Mouse (Mus musculus): Measurements from ENCODE around the gene 1700113H08Rik. TPM values are rescaled to one million over a fixed set of nuclear protein-coding genes. Genes with fewer than 3 reads are reported as not detected.

Gene 1700113H08Rik
- polyA plus RNA-seq, 1 experiment from 2014 or later: not detected

- H3K4me2 ChIP-seq (replicated peaks; ENCODE audit: low read depth, low read length): no peak overlapping the region
- 43% methylated on average over 6 of the region's 6 CpGs for WGBS
- no peaks in the 10 kb centered on the region for H3K27me3 ChIP-seq (ENCODE audit: control insufficient read depth, insufficient read depth, low read length)
- H3K36me3 ChIP-seq (ENCODE audit: control insufficient read depth, insufficient read depth, low read length): no peaks in the 10 kb centered on the region
- no peak for ATAC-seq (ENCODE audit: insufficient number of reproducible peaks, insufficient read depth, low FRiP score, low read depth)
- H3K9ac ChIP-seq (replicated peaks; ENCODE audit: low read depth, low read length): no peak overlapping the region
- no peak overlapping the region for H3K27ac ChIP-seq (ENCODE audit: low read length)
- no peaks in the 10 kb centered on the region for H3K4me1 ChIP-seq (ENCODE audit: control insufficient read depth, insufficient read depth, low read length)
- no peak overlapping the region for H3K4me3 ChIP-seq (ENCODE audit: low read depth, low read length)
- H3K9me3 ChIP-seq (ENCODE audit: control insufficient read depth, low read depth, low read length): no peaks in the 10 kb centered on the region
Measured at GRCm38 (mm10) chr10:87046469-87046868, 11.4 kb upstream of the 1700113H08Rik start.

- Histone ChIP-seq H3K36me3 (ENCODE audit: control insufficient read depth, insufficient read depth, low read length) (no peaks in the 10 kb centered on the region), H3K4me2 (replicated peaks; ENCODE audit: low read depth, low read length) (no peak overlapping the region), H3K9me3 (ENCODE audit: control insufficient read depth, low read depth, low read length) (no peaks in the 10 kb centered on the region), H3K4me3 (ENCODE audit: low read depth, low read length) (no peak overlapping the region), H3K4me1 (ENCODE audit: control insufficient read depth, insufficient read depth, low read length) (no peaks in the 10 kb centered on the region), H3K9ac (replicated peaks; ENCODE audit: low read depth, low read length) (no peak overlapping the region), H3K27me3 (ENCODE audit: control insufficient read depth, insufficient read depth, low read length) (no peaks in the 10 kb centered on the region), H3K27ac (ENCODE audit: low read length) (no peak overlapping the region)
- WGBS: 86% methylated on average over 10 of the region's 10 CpGs
- no peak for ATAC-seq (ENCODE audit: insufficient number of reproducible peaks, insufficient read depth, low FRiP score, low read depth)
Measured at GRCm38 (mm10) chr10:87046931-87047468, 10.8 kb upstream of the 1700113H08Rik start.

DNA sequence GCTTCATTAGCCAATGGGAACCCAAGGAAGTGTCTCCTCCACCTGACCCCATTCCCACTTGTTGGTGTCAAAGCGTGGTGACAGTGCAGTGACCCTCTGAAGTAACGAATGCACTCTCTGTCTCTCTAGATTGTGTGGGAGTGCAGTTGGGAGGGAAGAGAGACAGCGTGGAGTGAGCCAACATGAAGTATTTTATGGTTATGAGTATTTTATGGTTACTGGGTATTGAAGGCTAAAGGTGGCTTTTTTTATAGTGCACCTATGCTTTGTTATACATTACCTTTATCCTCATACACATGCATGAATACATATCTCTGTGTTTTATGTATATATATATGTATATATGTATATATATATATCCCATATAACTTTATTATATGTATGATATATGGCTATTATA is 8.7 kb upstream of the 1700113H08Rik start:
- 68% methylated on average over 3 of the region's 3 CpGs for whole genome bisulfite sequencing

GRCm38 (mm10) chr10:87051714-87052113 is 6.1 kb upstream of the 1700113H08Rik start:
- Histone ChIP-seq H3K4me3 (ENCODE audit: low read depth, low read length) (no peak overlapping the region), H3K9me3 (ENCODE audit: control insufficient read depth, low read depth, low read length) (no peaks in the 10 kb centered on the region), H3K27me3 (ENCODE audit: control insufficient read depth, insufficient read depth, low read length) (no peaks in the 10 kb centered on the region), H3K9ac (replicated peaks; ENCODE audit: low read depth, low read length) (no peak overlapping the region), H3K27ac (ENCODE audit: low read length) (no peak overlapping the region), H3K36me3 (ENCODE audit: control insufficient read depth, insufficient read depth, low read length) (no peaks in the 10 kb centered on the region), H3K4me1 (ENCODE audit: control insufficient read depth, insufficient read depth, low read length) (no peaks in the 10 kb centered on the region), H3K4me2 (replicated peaks; ENCODE audit: low read depth, low read length) (no peak overlapping the region)
- 37% methylated on average over 4 of the region's 4 CpGs for WGBS
- ATAC-seq (ENCODE audit: insufficient number of reproducible peaks, insufficient read depth, low FRiP score, low read depth): peak; percentile 79

More for the DNA sequence above, 8.7 kb upstream of the 1700113H08Rik start:
- H3K9ac ChIP-seq (replicated peaks; ENCODE audit: low read depth, low read length): no peak overlapping the region
- H3K27ac ChIP-seq (ENCODE audit: low read length): no peak overlapping the region
- no peak overlapping the region for H3K4me3 ChIP-seq (ENCODE audit: low read depth, low read length)
- no peaks in the 10 kb centered on the region for H3K9me3 ChIP-seq (ENCODE audit: control insufficient read depth, low read depth, low read length)
- H3K27me3 ChIP-seq (ENCODE audit: control insufficient read depth, insufficient read depth, low read length): no peaks in the 10 kb centered on the region
- no peaks in the 10 kb centered on the region for H3K36me3 ChIP-seq (ENCODE audit: control insufficient read depth, insufficient read depth, low read length)
- no peak overlapping the region for H3K4me2 ChIP-seq (replicated peaks; ENCODE audit: low read depth, low read length)
- H3K4me1 ChIP-seq (ENCODE audit: control insufficient read depth, insufficient read depth, low read length): no peaks in the 10 kb centered on the region
- ATAC-seq (ENCODE audit: insufficient number of reproducible peaks, insufficient read depth, low FRiP score, low read depth): no peak

DNA sequence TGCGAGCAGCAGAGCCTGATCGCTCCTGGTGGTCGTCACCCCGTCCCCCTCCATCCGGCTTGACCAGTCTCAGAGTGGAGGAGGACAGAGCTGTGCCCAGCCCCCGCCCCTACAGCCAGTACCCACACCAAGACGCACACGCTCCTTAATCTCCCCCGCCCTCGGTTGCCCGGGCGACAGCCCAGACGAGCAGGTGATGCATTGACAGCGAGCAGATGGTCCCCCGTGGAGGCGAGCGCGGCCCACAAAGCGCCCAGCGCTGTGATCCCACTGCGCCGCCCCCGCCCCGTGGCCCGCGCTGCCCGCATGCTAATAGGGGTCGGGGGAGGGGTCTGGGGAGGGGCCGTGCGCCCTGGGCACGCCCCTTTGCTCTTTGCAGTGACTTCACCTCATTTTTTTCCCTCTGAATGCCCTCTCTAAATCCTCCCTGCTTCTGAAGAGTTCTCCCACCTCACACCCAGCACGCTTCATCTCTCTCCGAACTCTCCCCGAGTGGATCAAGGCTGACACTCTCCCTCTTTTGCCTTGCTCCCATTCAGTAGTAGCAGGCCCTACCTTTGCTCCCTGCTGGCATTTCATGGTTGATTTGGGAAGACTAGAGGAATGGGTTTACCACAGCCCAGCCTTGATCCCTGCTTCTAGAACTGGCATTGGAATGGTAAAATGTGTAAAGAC is 543 bp downstream of the 1700113H08Rik start:
- H3K27ac ChIP-seq (ENCODE audit: low read length): peak overlapping the region; percentile 48; the same call in 1 of the 2 replicates
- 1% methylated on average over 34 of the region's 34 CpGs for WGBS

DNA sequence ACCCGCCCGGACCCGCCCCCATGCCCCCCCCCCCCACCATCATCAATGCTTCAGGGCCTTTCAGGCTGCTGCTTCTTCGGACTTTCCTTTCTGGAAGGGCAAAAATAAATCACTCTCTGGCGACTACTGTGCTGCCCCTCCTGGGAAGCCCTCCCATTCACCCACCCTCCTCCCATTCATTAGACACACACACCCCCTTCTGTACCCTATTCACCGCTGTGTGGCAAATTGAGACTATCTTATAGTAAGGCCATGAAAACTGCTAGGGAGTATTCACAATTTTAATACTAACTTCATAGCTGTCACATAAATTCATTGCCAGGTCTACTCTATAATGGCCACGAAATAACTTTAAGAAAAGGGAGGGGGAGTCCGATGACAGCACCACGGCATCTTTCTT is 1.1 kb downstream of the 1700113H08Rik start:
- Histone ChIP-seq H3K36me3 (ENCODE audit: control insufficient read depth, insufficient read depth, low read length) (no peaks in the 10 kb centered on the region), H3K4me1 (ENCODE audit: control insufficient read depth, insufficient read depth, low read length) (0 out of 2 replicates have a peak, but pooled peaks cover 3% of the 10 kb centered on the region), H3K9ac (replicated peaks; ENCODE audit: low read depth, low read length) (no peak overlapping the region), H3K27ac (ENCODE audit: low read length) (no peak overlapping the region), H3K27me3 (ENCODE audit: control insufficient read depth, insufficient read depth, low read length) (no peaks in the 10 kb centered on the region), H3K4me3 (ENCODE audit: low read depth, low read length) (no peak overlapping the region), H3K4me2 (replicated peaks; ENCODE audit: low read depth, low read length) (peak overlapping the region; percentile 88), H3K9me3 (ENCODE audit: control insufficient read depth, low read depth, low read length) (no peaks in the 10 kb centered on the region)
- 22% methylated on average over 9 of the region's 9 CpGs for WGBS
- 0 out of 2 replicates have a peak, but pooled peaks have one; percentile 42 for ATAC-seq (ENCODE audit: insufficient number of reproducible peaks, insufficient read depth, low FRiP score, low read depth)

More for the DNA sequence above, 543 bp downstream of the 1700113H08Rik start:
- Histone ChIP-seq H3K4me3 (ENCODE audit: low read depth, low read length) (peak overlapping the region; percentile 42), H3K9ac (replicated peaks; ENCODE audit: low read depth, low read length) (0 out of 2 replicates have a peak overlapping the region, but pooled peaks have one; percentile 21), H3K36me3 (ENCODE audit: control insufficient read depth, insufficient read depth, low read length) (no peaks in the 10 kb centered on the region), H3K9me3 (ENCODE audit: control insufficient read depth, low read depth, low read length) (no peaks in the 10 kb centered on the region), H3K4me2 (replicated peaks; ENCODE audit: low read depth, low read length) (peak overlapping the region; percentile 88), H3K27me3 (ENCODE audit: control insufficient read depth, insufficient read depth, low read length) (no peaks in the 10 kb centered on the region), H3K4me1 (ENCODE audit: control insufficient read depth, insufficient read depth, low read length) (0 out of 2 replicates have a peak, but pooled peaks cover 3% of the 10 kb centered on the region)
- ATAC-seq (ENCODE audit: insufficient number of reproducible peaks, insufficient read depth, low FRiP score, low read depth): peak; percentile 85

GRCm38 (mm10) chr10:87059447-87059846 is 1.6 kb downstream of the 1700113H08Rik start:
- WGBS: 80% methylated on average over 6 of the region's 6 CpGs
- no peak overlapping the region for H3K9ac ChIP-seq (replicated peaks; ENCODE audit: low read depth, low read length)
- H3K9me3 ChIP-seq (ENCODE audit: control insufficient read depth, low read depth, low read length): no peaks in the 10 kb centered on the region
- H3K4me3 ChIP-seq (ENCODE audit: low read depth, low read length): no peak overlapping the region
- H3K27me3 ChIP-seq (ENCODE audit: control insufficient read depth, insufficient read depth, low read length): no peaks in the 10 kb centered on the region
- no peak for ATAC-seq (ENCODE audit: insufficient number of reproducible peaks, insufficient read depth, low FRiP score, low read depth)
- H3K36me3 ChIP-seq (ENCODE audit: control insufficient read depth, insufficient read depth, low read length): no peaks in the 10 kb centered on the region
- H3K4me1 ChIP-seq (ENCODE audit: control insufficient read depth, insufficient read depth, low read length): 0 out of 2 replicates have a peak, but pooled peaks cover 3% of the 10 kb centered on the region
- no peak overlapping the region for H3K4me2 ChIP-seq (replicated peaks; ENCODE audit: low read depth, low read length)
- no peak overlapping the region for H3K27ac ChIP-seq (ENCODE audit: low read length)

GRCm38 (mm10) chr10:87084236-87084635 is 26.4 kb downstream of the 1700113H08Rik start:
- no peak overlapping the region for H3K27ac ChIP-seq (ENCODE audit: low read length)
- no peak overlapping the region for H3K4me2 ChIP-seq (replicated peaks; ENCODE audit: low read depth, low read length)
- no peak overlapping the region for H3K4me3 ChIP-seq (ENCODE audit: low read depth, low read length)
- H3K4me1 ChIP-seq (ENCODE audit: control insufficient read depth, insufficient read depth, low read length): no peaks in the 10 kb centered on the region
- no peak overlapping the region for H3K9ac ChIP-seq (replicated peaks; ENCODE audit: low read depth, low read length)
- H3K27me3 ChIP-seq (ENCODE audit: control insufficient read depth, insufficient read depth, low read length): no peaks in the 10 kb centered on the region
- ATAC-seq (ENCODE audit: insufficient number of reproducible peaks, insufficient read depth, low FRiP score, low read depth): no peak
- WGBS: 83% methylated on average over 6 of the region's 6 CpGs
- no peaks in the 10 kb centered on the region for H3K9me3 ChIP-seq (ENCODE audit: control insufficient read depth, low read depth, low read length)
- no peaks in the 10 kb centered on the region for H3K36me3 ChIP-seq (ENCODE audit: control insufficient read depth, insufficient read depth, low read length)

Data from stomach, embryonic 14.5 days (tissue).